Mouse (Mus musculus) olfactory bulb, adult 2 months (tissue): ENCODE measurements around the gene Lcorl.

Experiments used
- CTCF ChIP-seq: fragments of 200-500 bp; IDR thresholded peaks from 2 replicates; pipeline ENCODE4 v1.5.1; 2012; ENCODE audit warnings: low read depth, mild to moderate bottlenecking, low read length, moderate library complexity; ENCODE audit not compliant: insufficient read depth
- POLR2A ChIP-seq: fragments of 200-500 bp; IDR thresholded peaks from 2 replicates; pipeline ENCODE4 v1.6.1; 2012; ENCODE audit warnings: mild to moderate bottlenecking, low read depth, low read length, moderate library complexity; ENCODE audit not compliant: insufficient read depth

GRCm38 (mm10) chr5:45790221-45790620, 67.2 kb downstream of the Lcorl start:
- TF ChIP-seq POLR2A (no peak), CTCF (no peak)
